Mouse (Mus musculus): ENCODE results near the gene Paox. TPM values are rescaled to one million over a fixed set of nuclear protein-coding genes. Genes with fewer than 3 reads are reported as not detected.

Paox gene
- polyA plus RNA-seq, 1 experiment, result 7.0 TPM

DNA sequence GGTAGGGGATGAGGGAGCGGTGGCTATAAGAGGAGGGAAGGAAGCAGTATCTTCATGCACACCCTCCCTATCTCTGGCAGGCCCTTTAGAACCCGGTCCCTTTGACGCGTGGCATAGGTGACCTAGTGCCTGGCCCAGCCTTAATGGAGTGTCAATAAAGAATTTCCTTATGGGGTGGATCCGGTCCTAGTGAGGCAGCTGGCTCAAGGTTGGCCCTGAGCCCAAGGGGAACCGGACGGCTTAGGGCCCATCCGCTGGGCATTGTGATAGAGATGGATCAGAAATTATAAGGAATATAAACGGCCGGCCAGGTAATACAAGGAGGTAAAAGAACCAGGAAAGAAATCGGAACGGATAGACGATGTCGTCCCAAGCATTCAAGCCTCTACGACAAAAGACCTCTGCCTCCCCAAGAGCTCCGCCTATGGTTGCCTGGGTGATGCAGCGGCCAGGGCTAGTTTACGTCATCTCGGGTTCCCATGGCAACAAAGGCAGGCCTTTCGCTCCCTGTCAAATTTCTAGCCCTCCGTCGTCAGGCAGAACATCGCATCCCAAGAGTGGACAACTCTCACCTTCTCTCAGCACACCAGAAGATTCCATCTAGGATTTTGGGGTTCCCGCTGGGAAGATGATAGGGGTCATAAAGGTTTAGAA lies 35.0 kb upstream of the Paox start:
- Histone ChIP-seq H3K36me3 (ENCODE audit: control insufficient read depth, insufficient read depth) (no peaks in the 10 kb centered on the region), H3K4me2 (ENCODE audit: low read depth) (peak overlapping the region; percentile 63), H3K4me3 (peak overlapping the region; percentile 1), H3K79me2 (ENCODE audit: control insufficient read depth, insufficient read depth) (no peaks in the 10 kb centered on the region), H3K27me3 (ENCODE audit: control insufficient read depth, insufficient read depth, insufficient read length) (no peaks in the 10 kb centered on the region), H3ac (ENCODE audit: control insufficient read depth, insufficient read length) (no peak overlapping the region)
- TF ChIP-seq TCF12 (IDR thresholded peaks at IDR 0.05; ENCODE audit: insufficient read depth, poor library complexity, severe bottlenecking), result no peak
- TF ChIP-seq SRF (IDR thresholded peaks at IDR 0.05; ENCODE audit: control insufficient read depth, insufficient read length, low read depth), result no peak
- no peak for TF ChIP-seq USF1 (IDR thresholded peaks at IDR 0.05; ENCODE audit: low read depth)
- no peak for TF ChIP-seq REST (IDR thresholded peaks at IDR 0.05; ENCODE audit: insufficient read depth, insufficient read length)
- TF ChIP-seq POLR2A (IDR thresholded peaks at IDR 0.05; ENCODE audit: insufficient read length, low read depth), result no peak
- TF ChIP-seq MYOG (IDR thresholded peaks at IDR 0.05; ENCODE audit: control insufficient read depth in 1 of 3, insufficient read depth in 1 of 3, insufficient read length in 2 of 3, low read depth in 2 of 3), result no peak
- TF ChIP-seq MAX (IDR thresholded peaks at IDR 0.05; ENCODE audit: low read depth), result no peak
- no peak for TF ChIP-seq E2F4 (IDR thresholded peaks at IDR 0.05; ENCODE audit: insufficient read depth)
- TF ChIP-seq TCF3 (IDR thresholded peaks at IDR 0.05; ENCODE audit: insufficient read length, low read depth), result no peak
- TF ChIP-seq POLR2AphosphoS2 (IDR thresholded peaks at IDR 0.05; ENCODE audit: insufficient read length, low read depth), result no peak
- TF ChIP-seq MYOD1 (IDR thresholded peaks at IDR 0.05; ENCODE audit: control insufficient read depth in 1 of 3, insufficient read length in 2 of 3, low read depth in 2 of 3), result no peak
- TF ChIP-seq CEBPB (IDR thresholded peaks at IDR 0.05; ENCODE audit: insufficient read depth, poor library complexity, severe bottlenecking), result no peak

DNA sequence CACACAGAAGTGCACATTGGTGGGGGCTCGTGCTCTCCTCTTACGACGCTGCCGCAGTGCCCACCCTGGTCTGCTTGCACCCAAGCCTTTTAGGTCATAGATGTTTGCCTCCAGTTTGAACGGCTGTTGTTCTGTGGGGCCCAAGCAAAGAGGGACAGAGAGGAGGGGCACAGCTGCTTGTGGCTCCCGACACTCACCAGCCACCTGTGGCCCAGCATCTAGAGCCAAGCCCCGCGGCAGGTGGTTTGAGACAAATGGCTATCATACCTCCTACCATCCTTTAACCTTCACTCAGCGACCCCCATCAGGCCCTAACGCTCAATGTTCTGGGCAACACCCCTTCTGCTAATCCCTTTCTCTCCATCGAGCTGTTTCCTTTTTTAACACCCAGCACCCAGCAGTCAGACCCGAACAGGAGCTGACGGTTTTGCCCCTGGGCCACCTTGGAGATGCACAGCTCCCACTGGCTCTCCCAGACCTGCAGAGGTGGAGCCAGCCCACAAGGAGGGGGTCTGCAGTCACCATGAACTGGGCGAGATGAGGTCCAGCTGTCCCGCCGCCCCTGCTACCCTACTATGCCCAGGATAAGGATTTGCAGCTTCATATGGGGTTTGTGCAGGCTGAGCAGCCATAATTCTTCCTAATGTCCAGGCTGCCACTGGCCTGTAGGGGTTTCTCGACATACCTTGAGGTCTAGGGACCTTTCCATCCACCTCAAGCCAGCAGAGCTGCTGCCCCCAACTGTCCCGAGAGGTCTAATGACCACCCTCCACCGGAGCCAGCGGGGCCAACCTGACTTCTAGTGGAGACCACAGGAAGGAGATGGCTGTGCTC lies 34.0 kb upstream of the Paox start:
- no peak overlapping the region for H3ac ChIP-seq (ENCODE audit: control insufficient read depth, insufficient read length)
- H3K4me3 ChIP-seq, result no peak overlapping the region
- no peaks in the 10 kb centered on the region for H3K79me2 ChIP-seq (ENCODE audit: control insufficient read depth, insufficient read depth)
- no peaks in the 10 kb centered on the region for H3K27me3 ChIP-seq (ENCODE audit: control insufficient read depth, insufficient read depth, insufficient read length)
- TF ChIP-seq REST (IDR thresholded peaks at IDR 0.05; ENCODE audit: insufficient read depth, insufficient read length) (no peak), MYOG (IDR thresholded peaks at IDR 0.05; ENCODE audit: control insufficient read depth in 1 of 3, insufficient read depth in 1 of 3, insufficient read length in 2 of 3, low read depth in 2 of 3) (peak in 2 of 3 experiments; percentile 61 to 72), TCF12 (IDR thresholded peaks at IDR 0.05; ENCODE audit: insufficient read depth, poor library complexity, severe bottlenecking) (no peak), MYOD1 (IDR thresholded peaks at IDR 0.05; ENCODE audit: control insufficient read depth in 1 of 3, insufficient read length in 2 of 3, low read depth in 2 of 3) (peak in 2 of 3 experiments; percentile 50 to 54)
- peak overlapping the region; percentile 63 for H3K4me2 ChIP-seq (ENCODE audit: low read depth)
- no peaks in the 10 kb centered on the region for H3K36me3 ChIP-seq (ENCODE audit: control insufficient read depth, insufficient read depth)

DNA sequence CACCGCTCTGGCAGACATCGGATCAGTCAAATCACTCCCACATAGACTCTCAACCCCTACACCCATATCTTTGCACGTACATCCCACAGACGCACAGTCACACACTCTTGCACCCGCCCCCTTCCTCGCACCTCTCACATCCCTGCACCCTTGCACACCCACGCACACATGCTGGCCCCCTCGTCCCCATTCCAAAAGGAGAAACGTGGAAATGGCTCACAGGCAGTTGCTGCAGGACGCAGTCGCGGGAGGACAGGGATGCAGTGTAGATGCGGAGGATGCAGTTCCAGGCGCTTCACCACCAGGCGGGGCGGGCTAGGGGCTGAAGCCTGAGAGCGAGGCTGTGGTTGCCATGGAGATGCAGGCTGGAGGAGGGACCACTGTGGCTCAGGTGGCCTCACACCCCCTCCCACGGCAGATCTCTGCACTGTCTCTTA lies 33.3 kb upstream of the Paox start, which contains the start of gene Caly:
Gene Caly, minus strand, starts transcription at position 307 of the 437 bp plus-strand sequence.
- no peaks in the 10 kb centered on the region for H3K79me2 ChIP-seq (ENCODE audit: control insufficient read depth, insufficient read depth)
- no peak within 1 kb of the TSS for H3K4me3 ChIP-seq
- no peaks in the 10 kb centered on the region for H3K27me3 ChIP-seq (ENCODE audit: control insufficient read depth, insufficient read depth, insufficient read length)
- TF ChIP-seq SRF (IDR thresholded peaks at IDR 0.05; ENCODE audit: control insufficient read depth, insufficient read length, low read depth), result no peak
- TF ChIP-seq POLR2AphosphoS2 (IDR thresholded peaks at IDR 0.05; ENCODE audit: insufficient read length, low read depth), result no peak
- no peak for TF ChIP-seq USF1 (IDR thresholded peaks at IDR 0.05; ENCODE audit: low read depth)
- TF ChIP-seq E2F4 (IDR thresholded peaks at IDR 0.05; ENCODE audit: insufficient read depth), result no peak
- TF ChIP-seq REST (IDR thresholded peaks at IDR 0.05; ENCODE audit: insufficient read depth, insufficient read length), result no peak
- TF ChIP-seq MYOD1 (IDR thresholded peaks at IDR 0.05; ENCODE audit: control insufficient read depth in 1 of 3, insufficient read length in 2 of 3, low read depth in 2 of 3), result no peak
- no peak for TF ChIP-seq TCF3 (IDR thresholded peaks at IDR 0.05; ENCODE audit: insufficient read length, low read depth)
- no peak for TF ChIP-seq POLR2A (IDR thresholded peaks at IDR 0.05; ENCODE audit: insufficient read length, low read depth)
- no peak for TF ChIP-seq CEBPB (IDR thresholded peaks at IDR 0.05; ENCODE audit: insufficient read depth, poor library complexity, severe bottlenecking)
- TF ChIP-seq TCF12 (IDR thresholded peaks at IDR 0.05; ENCODE audit: insufficient read depth, poor library complexity, severe bottlenecking), result no peak
- TF ChIP-seq MAX (IDR thresholded peaks at IDR 0.05; ENCODE audit: low read depth), result no peak
- TF ChIP-seq MYOG (IDR thresholded peaks at IDR 0.05; ENCODE audit: control insufficient read depth in 1 of 3, insufficient read depth in 1 of 3, insufficient read length in 2 of 3, low read depth in 2 of 3), result no peak
- no peaks in the 10 kb centered on the region for H3K36me3 ChIP-seq (ENCODE audit: control insufficient read depth, insufficient read depth)
- no peak within 1 kb of the TSS for H3ac ChIP-seq (ENCODE audit: control insufficient read depth, insufficient read length)
- no peak within 1 kb of the TSS for H3K4me2 ChIP-seq (ENCODE audit: low read depth)

DNA sequence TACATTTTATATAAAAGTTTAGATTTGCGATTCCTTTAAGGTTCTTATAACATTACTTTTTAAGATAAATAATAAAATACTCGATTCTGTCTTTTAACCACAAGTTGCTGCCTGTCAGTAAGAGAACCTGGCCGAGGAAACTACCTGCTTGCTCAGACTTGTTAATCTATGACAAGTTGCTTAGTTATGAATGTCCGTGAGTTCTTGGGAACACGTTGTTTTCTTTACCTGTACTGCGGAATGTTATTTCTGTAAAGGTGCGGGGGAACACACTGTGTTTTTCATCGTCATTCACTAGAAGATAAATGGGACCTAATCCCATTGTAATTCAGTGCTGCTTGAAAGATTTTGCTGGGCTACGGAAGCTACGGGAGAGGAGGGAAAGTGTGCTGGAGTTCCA lies 25.0 kb upstream of the Paox start:
- H3ac ChIP-seq (ENCODE audit: control insufficient read depth, insufficient read length), result no peak overlapping the region
- H3K79me2 ChIP-seq (ENCODE audit: control insufficient read depth, insufficient read depth), result no peaks in the 10 kb centered on the region
- H3K36me3 ChIP-seq (ENCODE audit: control insufficient read depth, insufficient read depth), result no peaks in the 10 kb centered on the region
- no peak overlapping the region for H3K4me3 ChIP-seq
- no peaks in the 10 kb centered on the region for H3K27me3 ChIP-seq (ENCODE audit: control insufficient read depth, insufficient read depth, insufficient read length)
- H3K4me2 ChIP-seq (ENCODE audit: low read depth), result no peak overlapping the region
- TF ChIP-seq POLR2AphosphoS2 (IDR thresholded peaks at IDR 0.05; ENCODE audit: insufficient read length, low read depth), result no peak
